Mouse (Mus musculus): ENCODE measurements around the gene Gns.
"Not testable (repeated sequence)": the region's sequence is repeated elsewhere in the genome, so short reads cannot be mapped to it uniquely, and the experiment has no call there.

Gns gene

DNA sequence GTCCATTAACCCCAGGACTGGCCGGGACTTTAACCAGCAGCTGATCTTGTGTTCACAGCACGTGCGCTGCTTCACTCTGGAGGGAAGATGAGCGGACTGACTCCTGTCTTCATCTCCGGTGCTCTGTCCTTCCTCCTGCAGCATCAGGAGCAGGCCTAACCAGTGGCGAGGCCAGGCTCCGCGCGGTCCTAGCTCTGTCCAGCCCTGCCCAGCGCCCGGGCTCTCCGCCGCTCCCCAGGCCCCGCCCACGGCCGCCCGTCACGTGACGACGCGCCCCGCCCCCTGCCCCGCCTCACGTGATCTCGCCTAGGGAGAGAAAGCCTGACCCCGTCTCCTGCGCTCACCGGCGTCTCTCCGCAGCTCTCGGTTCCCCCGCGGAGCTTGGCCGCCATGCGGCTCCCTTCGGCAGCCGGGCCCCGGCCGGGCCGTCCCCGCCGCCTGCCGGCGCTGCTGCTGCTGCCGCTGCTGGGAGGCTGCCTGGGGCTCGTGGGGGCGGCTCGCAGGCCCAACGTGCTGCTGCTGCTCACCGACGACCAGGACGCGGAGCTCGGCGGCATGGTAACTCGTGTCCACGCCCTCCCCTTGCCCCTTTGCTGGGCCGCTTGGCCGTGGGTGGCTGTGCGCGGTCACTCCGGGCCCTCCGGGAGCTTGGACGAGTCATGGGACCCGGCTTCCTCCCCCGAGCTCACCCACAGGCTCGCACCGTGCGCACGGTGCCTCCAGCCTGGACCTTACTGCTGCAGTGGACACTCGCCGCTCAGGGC lies at the start of gene Gns:
Gene Gns, plus strand, starts transcription at position 290 of the 764 bp plus-strand sequence.
- DNase-seq (ENCODE audit: low spot score): peak; percentile 85

- DNase-seq (ENCODE audit: low spot score): no peak
Measured at GRCm38 (mm10) chr10:121315321-121316283, 49.3 kb upstream of the Gns start.

DNA sequence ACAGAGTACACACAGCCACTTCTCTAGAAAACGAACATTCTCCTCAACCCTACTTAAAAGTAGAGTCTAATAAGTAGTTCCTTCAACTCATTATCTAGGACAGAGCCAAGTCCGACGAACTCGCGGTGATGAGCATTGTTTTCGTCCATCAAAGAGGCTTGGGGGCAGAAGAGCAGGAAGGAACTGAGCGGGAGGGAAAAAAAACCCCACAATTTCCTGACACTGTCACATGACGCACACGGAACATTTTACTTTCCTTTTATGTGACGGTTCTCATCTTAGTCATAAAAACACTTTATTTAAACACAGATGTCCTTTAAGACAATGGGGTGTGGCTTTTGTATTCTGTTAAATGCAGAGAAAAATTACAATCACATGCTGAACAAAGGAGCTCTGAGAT lies 48.5 kb upstream of the Gns start:
- DNase-seq (ENCODE audit: low spot score): no peak

DNA sequence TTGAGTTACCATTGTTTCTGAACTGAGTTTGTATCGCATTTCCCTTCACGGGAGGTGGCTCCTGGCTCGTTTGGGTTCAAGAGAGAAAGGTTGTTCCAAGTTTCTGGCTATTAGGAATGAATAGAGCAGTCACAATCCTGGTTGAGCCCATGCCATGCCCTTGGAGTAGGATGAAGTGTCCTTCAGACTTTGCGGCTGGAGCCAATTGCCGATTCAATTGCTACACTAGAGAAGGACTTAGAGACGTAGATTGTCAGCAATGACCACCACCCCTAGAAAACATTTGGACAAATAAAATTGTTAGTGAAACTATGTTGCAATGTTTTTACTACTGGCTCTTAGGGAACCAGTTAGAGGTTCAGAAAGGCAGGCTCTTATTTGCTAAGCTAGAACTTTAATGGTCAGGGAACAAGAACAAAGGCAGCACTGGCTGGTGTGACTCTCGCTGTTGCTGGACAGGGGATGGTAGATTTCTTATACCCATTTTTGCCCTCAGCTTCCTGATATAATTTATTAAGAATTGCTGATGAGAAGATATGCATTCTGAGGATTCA lies 46.4 kb upstream of the Gns start:
- no peak for DNase-seq (ENCODE audit: low spot score)

GRCm38 (mm10) chr10:121323493-121323892 lies 41.4 kb upstream of the Gns start:
- DNase-seq (ENCODE audit: low spot score): no peak

DNA sequence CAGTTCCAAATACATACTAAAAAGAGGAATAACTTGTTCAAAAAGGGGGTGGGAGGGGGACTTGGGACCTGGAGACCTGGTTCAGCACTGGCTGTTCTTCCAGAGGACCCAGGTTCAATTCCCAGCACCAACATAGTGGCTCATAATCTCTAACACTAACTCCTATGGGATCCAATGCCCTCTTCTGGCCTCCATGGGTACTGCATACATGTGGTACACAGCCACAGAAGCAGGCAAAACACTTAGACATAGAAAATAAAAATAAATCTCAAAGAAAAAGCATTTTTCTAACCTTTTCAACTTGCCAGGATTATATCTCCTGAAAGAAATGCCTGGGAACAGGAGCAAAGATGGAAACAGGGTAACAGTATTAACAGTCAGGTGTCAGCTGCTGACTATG lies 38.7 kb upstream of the Gns start:
- DNase-seq (ENCODE audit: low spot score): no peak

- no peak for DNase-seq (ENCODE audit: low spot score)
Measured at GRCm38 (mm10) chr10:121329586-121329985, 35.3 kb upstream of the Gns start.

- DNase-seq (ENCODE audit: low spot score): peak; percentile 64
Measured at GRCm38 (mm10) chr10:121330940-121331339, 34.0 kb upstream of the Gns start.

DNA sequence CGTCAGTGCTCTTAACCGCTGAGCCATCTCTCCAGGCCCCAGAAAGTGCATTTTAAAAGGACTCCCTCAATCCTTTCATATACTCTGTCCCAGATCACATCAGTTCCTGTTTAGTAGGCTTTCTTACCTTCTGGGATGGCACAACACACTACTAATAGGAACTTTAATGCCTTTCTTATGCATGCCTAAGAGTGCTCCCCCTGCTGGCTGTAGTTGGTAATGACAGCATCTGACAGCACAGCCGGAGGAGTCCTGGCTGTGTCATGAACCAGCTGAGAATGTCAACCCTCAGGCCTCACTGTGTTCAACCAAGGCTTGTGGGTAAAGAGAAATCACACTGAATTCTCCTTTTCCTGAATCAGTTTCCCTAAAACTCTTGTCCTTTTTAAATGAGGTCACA lies 30.3 kb upstream of the Gns start:
- DNase-seq (ENCODE audit: low spot score): peak; percentile 60

GRCm38 (mm10) chr10:121336536-121336935 lies 28.4 kb upstream of the Gns start:
- not testable (repeated sequence) for DNase-seq (ENCODE audit: low spot score)

- no peak for DNase-seq (ENCODE audit: low spot score)
Measured at GRCm38 (mm10) chr10:121340754-121341593, 23.9 kb upstream of the Gns start.

DNA sequence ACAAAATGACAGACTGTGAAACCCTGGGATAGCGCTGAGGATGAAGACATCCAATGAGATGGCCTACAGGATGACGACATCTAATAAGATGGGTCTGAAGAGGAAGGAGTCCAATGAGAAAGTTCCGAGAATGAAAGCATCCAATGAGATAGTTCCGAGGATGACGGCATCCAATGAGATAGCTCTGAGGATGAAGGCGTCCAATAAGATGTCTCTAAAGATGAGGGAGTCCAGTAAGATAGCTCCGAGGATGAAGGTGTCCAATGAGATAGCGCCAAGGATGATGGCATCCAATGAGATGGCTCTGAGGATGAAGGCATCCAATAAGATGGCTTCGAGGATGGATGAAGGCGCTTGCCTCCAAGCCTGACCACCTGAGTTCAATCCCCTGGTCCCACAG lies 22.6 kb upstream of the Gns start:
- DNase-seq (ENCODE audit: low spot score): no peak

DNA sequence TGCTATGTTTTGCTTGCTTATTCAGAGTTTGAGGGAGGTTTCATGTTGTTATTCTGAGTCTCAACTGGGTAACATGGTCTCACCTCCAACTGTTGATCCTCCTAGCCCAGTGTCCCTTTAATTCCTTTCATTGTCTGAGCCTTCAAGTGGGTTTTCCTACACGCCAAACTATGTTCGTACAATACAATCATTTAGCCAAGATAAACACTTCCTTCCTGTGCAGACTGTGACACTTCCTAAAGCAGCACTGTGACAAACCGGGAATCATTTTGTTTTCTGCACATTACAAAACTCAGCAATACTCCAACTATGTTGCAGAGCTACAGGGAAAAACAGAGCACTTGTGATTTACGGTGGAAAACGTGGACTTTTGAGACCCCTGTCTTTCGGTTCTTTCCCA lies 21.0 kb upstream of the Gns start:
- DNase-seq (ENCODE audit: low spot score): no peak

- no peak for DNase-seq (ENCODE audit: low spot score)
Measured at GRCm38 (mm10) chr10:121349244-121349643, 15.6 kb upstream of the Gns start.

GRCm38 (mm10) chr10:121350357-121351065 lies 14.4 kb upstream of the Gns start:
- DNase-seq (ENCODE audit: low spot score): peak; percentile 38

DNA sequence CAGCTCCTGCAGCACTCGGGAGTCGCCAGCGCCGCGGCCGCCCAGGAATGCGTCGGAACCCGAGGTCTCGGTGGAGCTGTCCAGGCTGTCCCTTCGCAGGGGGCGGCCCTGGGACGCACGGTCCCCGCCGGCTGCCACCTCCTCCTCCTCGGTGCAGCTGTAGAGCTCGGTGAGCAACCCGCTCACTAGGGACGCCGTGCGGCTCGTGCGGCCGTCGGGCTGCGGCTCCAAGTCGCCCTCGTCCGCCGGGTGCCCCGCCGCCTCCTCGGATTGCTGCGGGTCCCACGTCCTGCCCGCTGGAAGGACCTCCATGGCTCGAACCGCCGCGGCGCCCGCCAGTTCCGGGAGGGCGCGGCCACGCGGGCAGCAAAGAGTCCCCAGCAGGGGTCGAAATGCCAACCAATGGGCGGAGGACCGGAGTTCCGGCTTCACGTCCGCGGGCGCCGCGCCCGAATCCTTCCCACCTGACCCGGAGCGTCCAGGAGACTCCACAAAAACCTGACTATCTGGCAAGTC lies 13.8 kb upstream of the Gns start, which contains the start of gene Tbc1d30:
Gene Tbc1d30, minus strand, starts transcription at position 213 of the 516 bp plus-strand sequence.
- peak; percentile 57 for DNase-seq (ENCODE audit: low spot score)

GRCm38 (mm10) chr10:121351692-121352290 lies 13.1 kb upstream of the Gns start:
- no peak for DNase-seq (ENCODE audit: low spot score)

DNA sequence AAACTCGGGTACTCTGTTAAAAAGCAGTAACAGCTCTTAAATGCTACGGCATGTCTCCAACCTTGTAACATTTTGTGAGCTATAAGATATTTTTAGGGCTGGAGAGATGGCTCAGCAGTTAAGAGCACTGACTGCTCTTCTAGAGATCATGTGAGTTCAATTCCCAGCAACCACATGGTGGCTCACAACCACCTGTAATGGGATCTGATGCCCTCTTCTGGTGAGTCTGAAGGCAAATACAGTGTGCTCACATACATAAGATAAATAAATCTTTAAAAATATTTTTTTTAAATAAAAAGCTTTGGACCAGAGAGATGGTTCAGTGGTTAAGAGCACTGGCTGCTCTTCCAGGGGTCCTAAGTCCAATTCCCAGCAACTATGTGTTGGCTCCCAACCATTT lies 4.5 kb upstream of the Gns start:
- DNase-seq (ENCODE audit: low spot score): no peak

- DNase-seq (ENCODE audit: low spot score): no peak
Measured at GRCm38 (mm10) chr10:121363201-121363600, 1.7 kb upstream of the Gns start.

- DNase-seq (ENCODE audit: low spot score): no peak
Measured at GRCm38 (mm10) chr10:121364306-121364705, 584 bp upstream of the Gns start.
